Mouse (Mus musculus): ENCODE measurements around the gene Eme2. TPM values are rescaled to one million over a fixed set of nuclear protein-coding genes. Genes with fewer than 3 reads are reported as not detected.
A peak's percentile ranks its signal among the peaks of the same experiment; 100 is the strongest.

Gene Eme2
- polyA plus RNA-seq, 1 experiment from 2014 or later: 28.6 TPM

GRCm38 (mm10) chr17:24899153-24899552, 4.3 kb upstream of the Eme2 start:
- no peak overlapping the region for H3K4me3 ChIP-seq (ENCODE audit: low read depth, low read length)
- H3K4me2 ChIP-seq (ENCODE audit: low read length): no peak overlapping the region
- H3K36me3 ChIP-seq (ENCODE audit: control insufficient read depth, insufficient read depth, low read length): peaks cover 54% of the 10 kb centered on the region
- no peaks in the 10 kb centered on the region for H3K27me3 ChIP-seq (ENCODE audit: control insufficient read depth, insufficient read depth, low read depth, low read length)
- no peaks in the 10 kb centered on the region for H3K9me3 ChIP-seq (replicated peaks; ENCODE audit: control insufficient read depth, low read length, poor library complexity, severe bottlenecking)
- peaks cover 24% of the 10 kb centered on the region for H3K4me1 ChIP-seq (ENCODE audit: control insufficient read depth, insufficient read depth, low read length)
- WGBS: 87% methylated on average over 5 of the region's 5 CpGs
- ATAC-seq: no peak
- no peak overlapping the region for H3K27ac ChIP-seq (ENCODE audit: low read length)
- no peak overlapping the region for H3K9ac ChIP-seq (ENCODE audit: low read depth, low read length)

GRCm38 (mm10) chr17:24898041-24898854, 3.4 kb upstream of the Eme2 start:
- no peak overlapping the region for H3K27ac ChIP-seq (ENCODE audit: low read length)
- H3K27me3 ChIP-seq (ENCODE audit: control insufficient read depth, insufficient read depth, low read depth, low read length): no peaks in the 10 kb centered on the region
- no peak overlapping the region for H3K4me3 ChIP-seq (ENCODE audit: low read depth, low read length)
- no peak for ATAC-seq
- H3K9me3 ChIP-seq (replicated peaks; ENCODE audit: control insufficient read depth, low read length, poor library complexity, severe bottlenecking): no peaks in the 10 kb centered on the region
- 74% methylated on average over 4 of the region's 4 CpGs for WGBS
- no peak overlapping the region for H3K4me2 ChIP-seq (ENCODE audit: low read length)
- peak overlapping the region; percentile 26; the same call in 1 of the 2 replicates for H3K9ac ChIP-seq (ENCODE audit: low read depth, low read length)
- peaks cover 46% of the 10 kb centered on the region for H3K36me3 ChIP-seq (ENCODE audit: control insufficient read depth, insufficient read depth, low read length)
- H3K4me1 ChIP-seq (ENCODE audit: control insufficient read depth, insufficient read depth, low read length): peaks cover 32% of the 10 kb centered on the region

GRCm38 (mm10) chr17:24897600-24897999, 2.7 kb upstream of the Eme2 start:
- H3K4me3 ChIP-seq (ENCODE audit: low read depth, low read length): peak overlapping the region; percentile 86
- no peaks in the 10 kb centered on the region for H3K27me3 ChIP-seq (ENCODE audit: control insufficient read depth, insufficient read depth, low read depth, low read length)
- H3K36me3 ChIP-seq (ENCODE audit: control insufficient read depth, insufficient read depth, low read length): peaks cover 44% of the 10 kb centered on the region
- peak overlapping the region; percentile 97 for H3K4me2 ChIP-seq (ENCODE audit: low read length)
- WGBS: 78% methylated on average over 4 of the region's 4 CpGs
- peak overlapping the region; percentile 26; the same call in 1 of the 2 replicates for H3K9ac ChIP-seq (ENCODE audit: low read depth, low read length)
- no peaks in the 10 kb centered on the region for H3K9me3 ChIP-seq (replicated peaks; ENCODE audit: control insufficient read depth, low read length, poor library complexity, severe bottlenecking)
- no peak for ATAC-seq
- peaks cover 32% of the 10 kb centered on the region for H3K4me1 ChIP-seq (ENCODE audit: control insufficient read depth, insufficient read depth, low read length)
- H3K27ac ChIP-seq (ENCODE audit: low read length): no peak overlapping the region

GRCm38 (mm10) chr17:24896993-24897269, 2.0 kb upstream of the Eme2 start:
- Histone ChIP-seq H3K4me2 (ENCODE audit: low read length) (peak overlapping the region; percentile 97), H3K27ac (ENCODE audit: low read length) (peak overlapping the region; percentile 84), H3K4me1 (ENCODE audit: control insufficient read depth, insufficient read depth, low read length) (peaks cover 32% of the 10 kb centered on the region), H3K27me3 (ENCODE audit: control insufficient read depth, insufficient read depth, low read depth, low read length) (no peaks in the 10 kb centered on the region), H3K9me3 (replicated peaks; ENCODE audit: control insufficient read depth, low read length, poor library complexity, severe bottlenecking) (no peaks in the 10 kb centered on the region), H3K9ac (ENCODE audit: low read depth, low read length) (peak overlapping the region; percentile 73), H3K36me3 (ENCODE audit: control insufficient read depth, insufficient read depth, low read length) (peaks cover 43% of the 10 kb centered on the region), H3K4me3 (ENCODE audit: low read depth, low read length) (peak overlapping the region; percentile 86)
- ATAC-seq: peak; percentile 9
- WGBS: 27% methylated on average over 11 of the region's 11 CpGs

- peak within 1 kb of the TSS; percentile 84 for H3K27ac ChIP-seq (ENCODE audit: low read length)
- H3K4me3 ChIP-seq (ENCODE audit: low read depth, low read length): peak within 1 kb of the TSS; percentile 86
- peak; percentile 61 for ATAC-seq
- peaks cover 32% of the 10 kb centered on the region for H3K4me1 ChIP-seq (ENCODE audit: control insufficient read depth, insufficient read depth, low read length)
- H3K4me2 ChIP-seq (ENCODE audit: low read length): peak within 1 kb of the TSS; percentile 97
- no peaks in the 10 kb centered on the region for H3K27me3 ChIP-seq (ENCODE audit: control insufficient read depth, insufficient read depth, low read depth, low read length)
- under 1% methylated on average over 48 of the region's 50 CpGs for WGBS
- H3K9me3 ChIP-seq (replicated peaks; ENCODE audit: control insufficient read depth, low read length, poor library complexity, severe bottlenecking): no peaks in the 10 kb centered on the region
- H3K9ac ChIP-seq (ENCODE audit: low read depth, low read length): peak within 1 kb of the TSS; percentile 73
- H3K36me3 ChIP-seq (ENCODE audit: control insufficient read depth, insufficient read depth, low read length): peaks cover 39% of the 10 kb centered on the region
These were observed 1.5 kb upstream of the Eme2 start, which contains the start of gene Nme3 for GRCm38 (mm10) chr17:24896241-24896992. Gene Nme3 (plus strand): TSS chr17:24896500.

- 9% methylated on average over 23 of the region's 23 CpGs for WGBS
- ATAC-seq: 0 out of 2 replicates have a peak, but pooled peaks have one; percentile 1
- H3K27ac ChIP-seq (ENCODE audit: low read length): peak overlapping the region; percentile 84
- H3K4me2 ChIP-seq (ENCODE audit: low read length): peak overlapping the region; percentile 97
- H3K27me3 ChIP-seq (ENCODE audit: control insufficient read depth, insufficient read depth, low read depth, low read length): no peaks in the 10 kb centered on the region
- no peaks in the 10 kb centered on the region for H3K9me3 ChIP-seq (replicated peaks; ENCODE audit: control insufficient read depth, low read length, poor library complexity, severe bottlenecking)
- H3K36me3 ChIP-seq (ENCODE audit: control insufficient read depth, insufficient read depth, low read length): peaks cover 38% of the 10 kb centered on the region
- H3K9ac ChIP-seq (ENCODE audit: low read depth, low read length): peak overlapping the region; percentile 73
- peaks cover 32% of the 10 kb centered on the region for H3K4me1 ChIP-seq (ENCODE audit: control insufficient read depth, insufficient read depth, low read length)
- H3K4me3 ChIP-seq (ENCODE audit: low read depth, low read length): peak overlapping the region; percentile 86
These were observed 819 bp upstream of the Eme2 start for GRCm38 (mm10) chr17:24895571-24896240.

GRCm38 (mm10) chr17:24894061-24894994, 559 bp downstream of the Eme2 start:
- Histone ChIP-seq H3K27me3 (ENCODE audit: control insufficient read depth, insufficient read depth, low read depth, low read length) (no peaks in the 10 kb centered on the region), H3K9ac (ENCODE audit: low read depth, low read length) (peak overlapping the region; percentile 73), H3K9me3 (replicated peaks; ENCODE audit: control insufficient read depth, low read length, poor library complexity, severe bottlenecking) (no peaks in the 10 kb centered on the region), H3K4me1 (ENCODE audit: control insufficient read depth, insufficient read depth, low read length) (peaks cover 33% of the 10 kb centered on the region), H3K27ac (ENCODE audit: low read length) (peak overlapping the region; percentile 65), H3K36me3 (ENCODE audit: control insufficient read depth, insufficient read depth, low read length) (peaks cover 36% of the 10 kb centered on the region), H3K4me2 (ENCODE audit: low read length) (peak overlapping the region; percentile 97), H3K4me3 (ENCODE audit: low read depth, low read length) (peak overlapping the region; percentile 86)
- ATAC-seq: peak; percentile 25
- 11% methylated on average over 31 of the region's 31 CpGs for WGBS

- 92% methylated on average over 2 of the region's 2 CpGs for WGBS
- ATAC-seq: no peak
- Histone ChIP-seq H3K4me3 (ENCODE audit: low read depth, low read length) (no peak overlapping the region), H3K4me1 (ENCODE audit: control insufficient read depth, insufficient read depth, low read length) (peaks cover 43% of the 10 kb centered on the region), H3K4me2 (ENCODE audit: low read length) (no peak overlapping the region), H3K27ac (ENCODE audit: low read length) (no peak overlapping the region), H3K36me3 (ENCODE audit: control insufficient read depth, insufficient read depth, low read length) (peaks cover 28% of the 10 kb centered on the region), H3K27me3 (ENCODE audit: control insufficient read depth, insufficient read depth, low read depth, low read length) (no peaks in the 10 kb centered on the region), H3K9me3 (replicated peaks; ENCODE audit: control insufficient read depth, low read length, poor library complexity, severe bottlenecking) (no peaks in the 10 kb centered on the region), H3K9ac (ENCODE audit: low read depth, low read length) (no peak overlapping the region; the same call in 1 of the 2 replicates)
These were observed 1.6 kb downstream of the Eme2 start for GRCm38 (mm10) chr17:24893276-24893675.

All from midbrain, embryonic 16.5 days (tissue).